Mouse (Mus musculus) thymus, adult 2 months (tissue): Measurements from ENCODE around the gene Fan1. TPM values are rescaled to one million over a fixed set of nuclear protein-coding genes. Genes with fewer than 3 reads are reported as not detected.
A peak's percentile ranks its signal among the peaks of the same experiment; 100 is the strongest.

Experiments
- DNase-seq: peaks from one replicate; pipeline ENCODE4 v3.0.0; 2021
- H3K27ac ChIP-seq: fragments of 200-500 bp; 2 replicates; pipeline ENCODE4 v1.5.1; 2012; ENCODE audit warnings: low read length, control low read depth; ENCODE audit not compliant: control insufficient read depth, insufficient read depth
- H3K27me3 ChIP-seq: fragments of 200-500 bp; 2 replicates; pipeline ENCODE4 v1.6.1; 2012; ENCODE audit warnings: mild to moderate bottlenecking, low read length, moderate library complexity, mixed read lengths; ENCODE audit not compliant: control insufficient read depth, insufficient read depth
- H3K36me3 ChIP-seq: fragments of 200-500 bp; 2 replicates; pipeline ENCODE4 v1.6.1; 2012; ENCODE audit warnings: mild to moderate bottlenecking, low read length, moderate library complexity; ENCODE audit not compliant: control insufficient read depth, insufficient read depth
- H3K4me1 ChIP-seq: fragments of 200-500 bp; replicated peaks from 2 replicates; pipeline ENCODE4 v1.6.1; 2012; ENCODE audit warnings: low read length; ENCODE audit not compliant: control insufficient read depth, insufficient read depth
- H3K4me3 ChIP-seq: fragments of 200-500 bp; 2 replicates; pipeline ENCODE4 v1.5.1; 2012; ENCODE audit warnings: mild to moderate bottlenecking, low read length, control low read depth, moderate library complexity; ENCODE audit not compliant: control insufficient read depth, insufficient read depth
- CTCF ChIP-seq: fragments of 200-500 bp; IDR thresholded peaks from 2 replicates; pipeline ENCODE4 v1.5.1; 2012; ENCODE audit warnings: mild to moderate bottlenecking, control low read depth, low read length, moderate library complexity, borderline replicate concordance; ENCODE audit not compliant: control insufficient read depth, poor library complexity, insufficient read depth; ENCODE audit errors: extremely low read depth
- POLR2A ChIP-seq: fragments of 200-500 bp; IDR thresholded peaks from 2 replicates; pipeline ENCODE4 v1.6.1; 2012; ENCODE audit warnings: mild to moderate bottlenecking, low read length, control low read depth, moderate library complexity; ENCODE audit not compliant: control insufficient read depth, poor library complexity, insufficient read depth; ENCODE audit errors: extremely low read depth
- WGBS: fragments of 180-500 bp; shearing (Covaris S2); methylation state at CpG from one replicate; pipeline ENCODE4 v1.1.7; 2018; 5-methylcytosine and 5-hydroxymethylcytosine counted together
- polyA plus RNA-seq: library from polyadenylated mRNA; depleted of rRNA; stranded (reverse); fragments of >200 nt; gene quantifications from 2 replicates; pipeline ENCODE4 v1.2.3, GENCODE M21; 2012

The Fan1 gene
- polyA plus RNA-seq, 1 experiment: 2.8 TPM

DNA sequence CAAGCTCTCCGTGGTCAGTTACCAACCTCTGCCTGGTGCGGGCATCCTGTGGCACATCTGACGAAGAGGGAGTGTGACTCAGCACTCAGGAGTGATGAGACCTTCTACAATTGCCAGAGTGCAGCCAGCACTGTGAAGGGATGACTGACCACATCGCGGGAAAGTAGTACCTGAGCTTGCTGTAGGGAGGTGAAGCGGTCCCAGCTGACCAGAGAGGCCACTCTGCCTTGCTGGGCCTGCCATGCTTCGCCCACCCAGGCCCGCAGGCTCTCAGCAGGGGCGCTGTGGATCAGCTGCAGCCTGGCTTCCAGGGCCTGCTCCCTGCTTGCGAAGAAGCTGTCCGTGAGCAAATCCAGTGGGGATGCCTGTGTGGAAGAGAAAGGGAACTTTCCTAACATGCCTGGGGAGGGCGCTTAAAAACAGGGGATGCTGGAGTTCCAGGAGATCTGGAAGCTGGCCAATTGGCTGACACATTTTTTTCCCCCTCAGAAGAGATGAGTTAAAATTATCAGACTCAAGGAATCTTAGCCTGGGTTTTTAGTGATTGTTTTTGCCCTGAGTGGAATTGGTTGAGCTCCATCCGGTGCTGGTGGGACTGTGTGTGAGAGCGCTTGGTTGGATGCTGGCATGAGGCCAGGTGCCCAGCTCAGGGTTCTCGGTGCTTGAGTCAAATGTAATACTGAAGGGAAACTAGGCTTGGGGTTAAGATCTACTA, 24.6 kb downstream of the Fan1 start:
- Histone ChIP-seq H3K27ac (no peak overlapping the region), H3K4me1 (no peaks in the 10 kb centered on the region), H3K27me3 (no peaks in the 10 kb centered on the region), H3K4me3 (no peak overlapping the region), H3K36me3 (peaks cover 4% of the 10 kb centered on the region; the same call in 1 of the 2 replicates)
- DNase-seq: no peak
- TF ChIP-seq POLR2A: no peak
- TF ChIP-seq CTCF: no peak
- WGBS: 91% methylated on average over 15 of the region's 15 CpGs

GRCm38 (mm10) chr7:64347813-64348212, 26.1 kb downstream of the Fan1 start:
- WGBS: 100% methylated on average over 1 of the region's 1 CpGs
- H3K36me3 ChIP-seq: peaks cover 4% of the 10 kb centered on the region; the same call in 1 of the 2 replicates
- TF ChIP-seq CTCF (no peak), POLR2A (no peak)
- H3K4me3 ChIP-seq: no peak overlapping the region
- no peaks in the 10 kb centered on the region for H3K27me3 ChIP-seq
- DNase-seq: no peak
- no peak overlapping the region for H3K27ac ChIP-seq
- no peaks in the 10 kb centered on the region for H3K4me1 ChIP-seq

- Histone ChIP-seq H3K27ac (no peak overlapping the region), H3K4me1 (no peaks in the 10 kb centered on the region), H3K4me3 (no peak overlapping the region), H3K36me3 (peaks cover 3% of the 10 kb centered on the region), H3K27me3 (no peaks in the 10 kb centered on the region)
- TF ChIP-seq CTCF (no peak), POLR2A (no peak)
- 96% methylated on average over 1 of the region's 1 CpGs for WGBS
- DNase-seq: no peak
These were observed 41.2 kb downstream of the Fan1 start for GRCm38 (mm10) chr7:64332686-64333085.

DNA sequence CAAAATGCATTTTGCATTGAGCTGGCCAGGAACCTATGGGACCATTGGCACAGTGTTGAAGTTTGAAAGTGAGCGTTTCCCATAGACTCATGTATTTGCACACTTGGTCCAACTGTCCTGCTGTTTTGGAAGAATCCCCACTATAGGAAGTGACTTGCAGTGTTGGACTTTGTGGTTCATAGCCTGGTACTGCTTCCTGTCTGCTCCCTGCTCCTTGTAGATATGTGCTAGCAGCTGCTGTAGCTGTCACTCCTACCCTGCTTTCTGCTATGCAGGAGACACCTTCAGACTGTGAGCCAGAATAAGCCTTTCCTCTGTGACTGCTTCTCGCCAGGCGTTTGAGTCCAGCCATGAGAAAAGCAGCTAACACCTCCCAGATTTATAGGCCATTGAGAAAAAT, 42.6 kb downstream of the Fan1 start:
- Histone ChIP-seq H3K27me3 (no peaks in the 10 kb centered on the region), H3K4me1 (no peaks in the 10 kb centered on the region), H3K4me3 (no peak overlapping the region), H3K27ac (no peak overlapping the region), H3K36me3 (no peaks in the 10 kb centered on the region)
- TF ChIP-seq CTCF (no peak), POLR2A (no peak)
- 94% methylated on average over 3 of the region's 3 CpGs for WGBS
- no peak for DNase-seq

DNA sequence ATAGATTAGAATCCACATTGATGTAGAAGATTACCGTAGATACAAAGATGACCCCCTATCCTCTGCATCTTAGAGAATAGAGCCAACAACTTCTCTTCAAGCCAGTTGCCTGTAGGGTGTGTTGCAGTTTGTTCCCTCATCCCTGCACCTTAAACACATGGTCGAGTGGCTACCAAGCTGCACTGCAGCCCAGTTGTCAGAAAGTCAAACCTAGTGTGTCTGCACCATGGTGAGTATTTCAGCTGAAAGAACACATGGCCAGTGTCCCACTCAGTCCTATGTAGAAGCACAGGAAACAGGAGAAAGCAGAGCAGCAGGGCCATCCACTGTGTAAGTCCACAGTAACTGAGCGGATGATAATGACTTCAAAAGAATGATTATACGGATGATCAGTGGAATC, 46.4 kb downstream of the Fan1 start:
- WGBS: 91% methylated on average over 4 of the region's 4 CpGs
- DNase-seq: no peak
- Histone ChIP-seq H3K4me1 (no peaks in the 10 kb centered on the region), H3K27ac (no peak overlapping the region), H3K4me3 (no peak overlapping the region), H3K27me3 (no peaks in the 10 kb centered on the region), H3K36me3 (no peaks in the 10 kb centered on the region)
- no peak for TF ChIP-seq CTCF

DNA sequence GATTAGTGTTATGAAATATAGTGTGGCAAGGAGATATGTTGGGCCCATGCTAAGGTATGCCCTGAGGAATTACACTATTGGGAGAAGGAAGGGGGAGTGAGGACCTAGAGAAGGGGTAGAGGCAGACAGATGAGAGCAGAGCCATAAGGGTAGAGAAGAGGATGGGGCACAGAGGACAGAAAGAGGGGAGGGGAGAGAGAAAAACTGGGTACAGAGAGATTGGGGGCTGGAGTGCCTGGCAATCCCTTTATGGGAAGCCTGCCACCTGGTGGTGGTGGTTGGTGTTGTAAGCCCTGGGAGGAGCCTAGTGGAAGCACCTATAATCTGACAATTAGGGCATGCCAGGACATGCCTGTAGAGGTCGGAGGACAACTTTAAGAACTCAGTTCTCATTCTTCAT, 47.0 kb downstream of the Fan1 start:
- WGBS: 10% methylated on average over 1 of the region's 1 CpGs
- peak; percentile 60; the same call in 1 of the 2 replicates for TF ChIP-seq CTCF
- no peak for TF ChIP-seq POLR2A
- Histone ChIP-seq H3K27ac (no peak overlapping the region), H3K4me3 (no peak overlapping the region), H3K27me3 (no peaks in the 10 kb centered on the region), H3K36me3 (no peaks in the 10 kb centered on the region), H3K4me1 (no peaks in the 10 kb centered on the region)
- peak; percentile 91 for DNase-seq

- H3K36me3 ChIP-seq: peaks cover 14% of the 10 kb centered on the region
- DNase-seq: no peak
- no peak overlapping the region for H3K27ac ChIP-seq
- no peaks in the 10 kb centered on the region for H3K27me3 ChIP-seq
- H3K4me3 ChIP-seq: no peak overlapping the region
- 91% methylated on average over 4 of the region's 4 CpGs for WGBS
- TF ChIP-seq POLR2A (no peak), CTCF (no peak)
- no peaks in the 10 kb centered on the region for H3K4me1 ChIP-seq
These were observed 52.2 kb downstream of the Fan1 start for GRCm38 (mm10) chr7:64321658-64322057.
